Mouse (Mus musculus) midbrain, embryonic 14.5 days (tissue): Measurements from ENCODE around the gene Tiam2. TPM values are rescaled to one million over a fixed set of nuclear protein-coding genes. Genes with fewer than 3 reads are reported as not detected.

Experiments
- ATAC-seq: fragments of 200-750 bp; cut with Nextera tagmentation; 2 replicates; pipeline ENCODE4 v1.8.0; 2017; ENCODE audit warnings: moderate number of reproducible peaks, moderate library complexity; ENCODE audit not compliant: low FRiP score, low TSS enrichment
- DNase-seq: peaks from one replicate; pipeline ENCODE4 v3.0.0-alpha.2; 2015
- H3K27ac ChIP-seq: fragments of 300-500 bp; sonication (generic); replicated peaks from 2 replicates; pipeline ENCODE4 v1.5.1; 2014; ENCODE audit warnings: mild to moderate bottlenecking, low read depth, low read length, moderate library complexity
- H3K27me3 ChIP-seq: fragments of 300-500 bp; sonication (generic); 2 replicates; pipeline ENCODE4 v1.6.1; 2014; ENCODE audit warnings: low read length, control low read depth, mixed read lengths; ENCODE audit not compliant: control insufficient read depth, insufficient read depth
- H3K36me3 ChIP-seq: fragments of 300-500 bp; sonication (generic); 2 replicates; pipeline ENCODE4 v1.6.1; 2014; ENCODE audit warnings: low read length, control low read depth; ENCODE audit not compliant: control insufficient read depth, insufficient read depth
- H3K4me1 ChIP-seq: fragments of 300-500 bp; sonication (generic); 2 replicates; pipeline ENCODE4 v1.6.1; 2014; ENCODE audit warnings: mild to moderate bottlenecking, antibody characterized with exemption, low read length, control low read depth; ENCODE audit not compliant: control insufficient read depth, insufficient read depth
- H3K4me2 ChIP-seq: fragments of 300-500 bp; sonication (generic); 2 replicates; pipeline ENCODE4 v1.6.1; 2014; ENCODE audit warnings: mild to moderate bottlenecking, low read length, moderate library complexity
- H3K4me3 ChIP-seq: fragments of 300-500 bp; sonication (generic); replicated peaks from 2 replicates; pipeline ENCODE4 v1.5.1; 2014; ENCODE audit warnings: low read depth, low read length
- H3K9ac ChIP-seq: fragments of 300-500 bp; sonication (generic); replicated peaks from 2 replicates; pipeline ENCODE4 v1.6.1; 2014; ENCODE audit warnings: mild to moderate bottlenecking, low read length, moderate library complexity
- H3K9me3 ChIP-seq: fragments of 300-500 bp; sonication (generic); 2 replicates; pipeline ENCODE4 v1.6.1; 2016; ENCODE audit warnings: low read length, control low read depth, mixed read lengths; ENCODE audit not compliant: control insufficient read depth
- WGBS: fragments of 180-500 bp; shearing (Covaris S2); extraction: QIAGEN DNeasy Blood & Tissue Kit; methylation state at CpG from one replicate; pipeline ENCODE4 v1.1.7; 2014; 5-methylcytosine and 5-hydroxymethylcytosine counted together
- polyA plus RNA-seq: library from polyadenylated mRNA; unstranded; fragments of >200 nt; fragmentation: Nextera tagmentation; extraction: Ambion mirVana; gene quantifications from 2 replicates; pipeline ENCODE4 v1.2.1, GENCODE M21; 2014

Tiam2 gene
- polyA plus RNA-seq, 1 experiment from 2014 or later = 3.1 TPM

- Histone ChIP-seq H3K27ac (no peak overlapping the region), H3K9me3 (no peaks in the 10 kb centered on the region), H3K4me1 (no peaks in the 10 kb centered on the region), H3K27me3 (no peaks in the 10 kb centered on the region), H3K9ac (no peak overlapping the region), H3K36me3 (peaks cover 11% of the 10 kb centered on the region), H3K4me3 (no peak overlapping the region), H3K4me2 (no peak overlapping the region)
- DNase-seq (no peak), ATAC-seq (no peak)
- 89% methylated on average over 5 of the region's 5 CpGs for WGBS
Observed at GRCm38 (mm10) chr17:3541033-3541432, 214.7 kb downstream of the Tiam2 start.

GRCm38 (mm10) chr17:3547725-3548124 is 221.4 kb downstream of the Tiam2 start:
- H3K4me3 ChIP-seq = no peak overlapping the region
- no peak overlapping the region for H3K27ac ChIP-seq
- no peak overlapping the region for H3K4me2 ChIP-seq
- ATAC-seq (no peak), DNase-seq (no peak)
- H3K27me3 ChIP-seq = no peaks in the 10 kb centered on the region
- WGBS = 63% methylated on average over 7 of the region's 7 CpGs
- no peak overlapping the region for H3K9ac ChIP-seq
- peaks cover 8% of the 10 kb centered on the region for H3K36me3 ChIP-seq
- no peaks in the 10 kb centered on the region for H3K4me1 ChIP-seq
- H3K9me3 ChIP-seq = no peaks in the 10 kb centered on the region

GRCm38 (mm10) chr17:3556251-3556650 is 229.9 kb downstream of the Tiam2 start:
- H3K4me2 ChIP-seq = no peak overlapping the region

GRCm38 (mm10) chr17:3557331-3558311 is 231.2 kb downstream of the Tiam2 start, which contains the start of gene Tfb1m:
Gene Tfb1m, minus strand, starts transcription at chr17:3557781.
- Histone ChIP-seq H3K4me1 (peaks cover 3% of the 10 kb centered on the region; the same call in 1 of the 2 replicates), H3K4me2 (peak within 1 kb of the TSS; percentile 70), H3K36me3 (no peaks in the 10 kb centered on the region; the same call in 1 of the 2 replicates), H3K27ac (peak within 1 kb of the TSS; percentile 88), H3K9ac (peak within 1 kb of the TSS; percentile 50), H3K27me3 (no peaks in the 10 kb centered on the region), H3K4me3 (peak within 1 kb of the TSS; percentile 60), H3K9me3 (no peaks in the 10 kb centered on the region)
- ATAC-seq = peak; percentile 100
- DNase-seq = peak; percentile 99
- WGBS = 1% methylated on average over 60 of the region's 60 CpGs

More at GRCm38 (mm10) chr17:3556251-3556650, 229.9 kb downstream of the Tiam2 start:
- no peaks in the 10 kb centered on the region for H3K27me3 ChIP-seq
- H3K9ac ChIP-seq = no peak overlapping the region
- WGBS = 91% methylated on average over 1 of the region's 1 CpGs
- no peaks in the 10 kb centered on the region for H3K9me3 ChIP-seq
- peaks cover 3% of the 10 kb centered on the region; the same call in 1 of the 2 replicates for H3K4me1 ChIP-seq
- H3K27ac ChIP-seq = no peak overlapping the region
- no peak for ATAC-seq
- H3K4me3 ChIP-seq = no peak overlapping the region
- H3K36me3 ChIP-seq = peaks cover 4% of the 10 kb centered on the region
- no peak for DNase-seq

- Histone ChIP-seq H3K27ac (peak overlapping the region; percentile 88; the same call in 1 of the 2 replicates), H3K36me3 (no peaks in the 10 kb centered on the region; the same call in 1 of the 2 replicates)
Observed at GRCm38 (mm10) chr17:3558356-3558870, 232.0 kb downstream of the Tiam2 start.

GRCm38 (mm10) chr17:3560534-3560933 is 234.2 kb downstream of the Tiam2 start:
- H3K27ac ChIP-seq = no peak overlapping the region
- H3K9me3 ChIP-seq = no peaks in the 10 kb centered on the region
- no peak overlapping the region for H3K4me3 ChIP-seq
- WGBS = 76% methylated on average over 3 of the region's 3 CpGs
- DNase-seq (peak; percentile 59), ATAC-seq (no peak)
- peaks cover 3% of the 10 kb centered on the region; the same call in 1 of the 2 replicates for H3K4me1 ChIP-seq
- H3K36me3 ChIP-seq = no peaks in the 10 kb centered on the region
- H3K27me3 ChIP-seq = no peaks in the 10 kb centered on the region
- H3K9ac ChIP-seq = no peak overlapping the region
- H3K4me2 ChIP-seq = no peak overlapping the region

More at GRCm38 (mm10) chr17:3558356-3558870, 232.0 kb downstream of the Tiam2 start:
- Histone ChIP-seq H3K9ac (no peak overlapping the region), H3K9me3 (no peaks in the 10 kb centered on the region), H3K4me2 (peak overlapping the region; percentile 70), H3K4me1 (peaks cover 3% of the 10 kb centered on the region; the same call in 1 of the 2 replicates), H3K4me3 (peak overlapping the region; percentile 60), H3K27me3 (no peaks in the 10 kb centered on the region)
- no peak for ATAC-seq
- 81% methylated on average over 9 of the region's 9 CpGs for WGBS
- no peak for DNase-seq

GRCm38 (mm10) chr17:3562405-3562804 is 236.0 kb downstream of the Tiam2 start:
- WGBS = 57% methylated on average over 8 of the region's 8 CpGs
- DNase-seq (no peak), ATAC-seq (no peak)
- no peak overlapping the region for H3K4me2 ChIP-seq
- H3K9me3 ChIP-seq = no peaks in the 10 kb centered on the region
- H3K27ac ChIP-seq = no peak overlapping the region
- no peak overlapping the region for H3K9ac ChIP-seq
- H3K4me3 ChIP-seq = no peak overlapping the region
- H3K36me3 ChIP-seq = no peaks in the 10 kb centered on the region
- H3K27me3 ChIP-seq = no peaks in the 10 kb centered on the region
- peaks cover 3% of the 10 kb centered on the region; the same call in 1 of the 2 replicates for H3K4me1 ChIP-seq

GRCm38 (mm10) chr17:3570876-3571275 is 244.5 kb downstream of the Tiam2 start:
- Histone ChIP-seq H3K4me2 (no peak overlapping the region), H3K4me1 (no peaks in the 10 kb centered on the region), H3K4me3 (no peak overlapping the region), H3K9ac (no peak overlapping the region), H3K27me3 (no peaks in the 10 kb centered on the region), H3K36me3 (no peaks in the 10 kb centered on the region), H3K27ac (no peak overlapping the region), H3K9me3 (no peaks in the 10 kb centered on the region)
- WGBS = 6% methylated on average over 12 of the region's 12 CpGs
- ATAC-seq (peak; percentile 2; the same call in 1 of the 2 replicates), DNase-seq (peak; percentile 94)
